Comparison of ENCODE assay signal across 8 mouse cellular contexts in genomic region chr10:95416685-95417495, GRCm38 (mm10). TPM values are rescaled to one million over a fixed set of nuclear protein-coding genes. Genes with fewer than 3 reads are reported as not detected.
DNase-seq lines count a peak whose midpoint lies in the region; ATAC-seq and TF ChIP-seq lines count a peak whose summit lies in the region.

Socs2 (minus strand) TSS chr10:95417180.

- no peaks in the 10 kb centered on the region for H3K4me1 ChIP-seq in ES-Bruce4 (ENCODE audit: control insufficient read depth, insufficient read depth, low read length)
- peaks cover 22% of the 10 kb centered on the region for H3K4me1 ChIP-seq in forebrain, embryonic 13.5 days
- peaks cover 5% of the 10 kb centered on the region for H3K4me1 ChIP-seq in heart, postnatal 0 days (ENCODE audit: control insufficient read depth, insufficient read depth)
- peaks cover 39% of the 10 kb centered on the region for H3K4me1 ChIP-seq in liver, embryonic 15.5 days (replicated peaks)
- peaks cover 16% of the 10 kb centered on the region for H3K4me1 ChIP-seq in neural tube, embryonic 12.5 days

- peak; percentile 7; the same call in 1 of the 2 replicates for TF ChIP-seq EP300 in ES-Bruce4 (IDR thresholded peaks at IDR 0.05; ENCODE audit: insufficient read depth, low read depth, low read length)
- peak; percentile 97 for TF ChIP-seq EP300 in heart, postnatal 0 days (IDR thresholded peaks at IDR 0.05; ENCODE audit: low read depth)

- H3K9ac ChIP-seq in ES-Bruce4 (ENCODE audit: low read depth, poor library complexity, severe bottlenecking) = peak within 1 kb of the TSS; percentile 99
- peak within 1 kb of the TSS; percentile 91 for H3K9ac ChIP-seq in forebrain, embryonic 13.5 days
- H3K9ac ChIP-seq in heart, postnatal 0 days (replicated peaks; ENCODE audit: low read depth, low read length) = peak within 1 kb of the TSS; percentile 90
- H3K9ac ChIP-seq in liver, embryonic 15.5 days = peak within 1 kb of the TSS; percentile 63; the same call in 1 of the 2 replicates
- H3K9ac ChIP-seq in neural tube, embryonic 12.5 days = peak within 1 kb of the TSS; percentile 84

- peak within 1 kb of the TSS; percentile 95 for H3K4me2 ChIP-seq in forebrain, embryonic 13.5 days
- H3K4me2 ChIP-seq in heart, postnatal 0 days (ENCODE audit: low read depth, low read length) = peak within 1 kb of the TSS; percentile 95
- H3K4me2 ChIP-seq in liver, embryonic 15.5 days = peak within 1 kb of the TSS; percentile 95
- H3K4me2 ChIP-seq in neural tube, embryonic 12.5 days (replicated peaks) = peak within 1 kb of the TSS; percentile 96

- H3K36me3 ChIP-seq in ES-Bruce4 (ENCODE audit: control insufficient read depth, insufficient read depth, low read length, poor library complexity, severe bottlenecking) = peaks cover 5% of the 10 kb centered on the region
- H3K36me3 ChIP-seq in forebrain, embryonic 13.5 days (ENCODE audit: poor library complexity, severe bottlenecking) = no peaks in the 10 kb centered on the region
- H3K36me3 ChIP-seq in heart, postnatal 0 days (replicated peaks; ENCODE audit: control insufficient read depth, insufficient read depth, low read length) = peaks cover 4% of the 10 kb centered on the region
- H3K36me3 ChIP-seq in liver, embryonic 15.5 days (replicated peaks) = no peaks in the 10 kb centered on the region
- H3K36me3 ChIP-seq in neural tube, embryonic 12.5 days = no peaks in the 10 kb centered on the region

- H3K27ac ChIP-seq in ES-Bruce4 (ENCODE audit: insufficient read depth, low read length) = peak within 1 kb of the TSS; percentile 40
- H3K27ac ChIP-seq in forebrain, embryonic 13.5 days = peak within 1 kb of the TSS; percentile 93
- peak within 1 kb of the TSS; percentile 97 for H3K27ac ChIP-seq in heart, postnatal 0 days (ENCODE audit: low read depth)
- peak within 1 kb of the TSS; percentile 65 for H3K27ac ChIP-seq in liver, embryonic 15.5 days (replicated peaks)
- peak within 1 kb of the TSS; percentile 92 for H3K27ac ChIP-seq in neural tube, embryonic 12.5 days

- peak; percentile 8 for TF ChIP-seq POLR2A in ES-Bruce4 (IDR thresholded peaks at IDR 0.05; ENCODE audit: insufficient read depth, low read length)

- TF ChIP-seq CTCF in ES-Bruce4 (IDR thresholded peaks at IDR 0.05; ENCODE audit: low read depth, low read length) = no peak
- no peak for TF ChIP-seq CTCF in heart, postnatal 0 days (IDR thresholded peaks at IDR 0.05; ENCODE audit: low read depth)

- H3K9me3 ChIP-seq in ES-Bruce4 (replicated peaks; ENCODE audit: control insufficient read depth, insufficient read depth, low read length, poor library complexity, severe bottlenecking) = no peaks in the 10 kb centered on the region
- no peaks in the 10 kb centered on the region for H3K9me3 ChIP-seq in forebrain, embryonic 13.5 days (replicated peaks)
- no peaks in the 10 kb centered on the region for H3K9me3 ChIP-seq in heart, postnatal 0 days (replicated peaks; ENCODE audit: control insufficient read depth, low read length)
- H3K9me3 ChIP-seq in liver, embryonic 15.5 days (replicated peaks) = no peaks in the 10 kb centered on the region
- no peaks in the 10 kb centered on the region for H3K9me3 ChIP-seq in neural tube, embryonic 12.5 days

- peak; percentile 83 for DNase-seq in c-Kit-positive CD71-positive TER-119-negative erythroid progenitor cells, embryonic 14.5 days (ENCODE audit: low read depth)
- DNase-seq in heart, postnatal 0 days (ENCODE audit: low spot score) = peak; percentile 95
- peak; percentile 95 to 97 for DNase-seq in kidney, postnatal 4 days
- peak; percentile 84 for DNase-seq in telencephalon, adult 2 months (ENCODE audit: low read depth, low spot score)

- WGBS in forebrain, embryonic 13.5 days = under 1% methylated on average over 63 of the region's 66 CpGs
- WGBS in heart, postnatal 0 days = under 1% methylated on average over 63 of the region's 66 CpGs
- WGBS in liver, embryonic 15.5 days (ENCODE audit: insufficient replicate concordance) = under 1% methylated on average over 66 of the region's 66 CpGs
- WGBS in neural tube, embryonic 12.5 days = under 1% methylated on average over 62 of the region's 66 CpGs

- peak; percentile 86 for ATAC-seq in forebrain, embryonic 13.5 days
- ATAC-seq in heart, postnatal 0 days (ENCODE audit: insufficient read depth, low read depth) = peak; percentile 85
- peak; percentile 83 for ATAC-seq in liver, embryonic 15.5 days (ENCODE audit: insufficient read depth)
- ATAC-seq in neural tube, embryonic 12.5 days (ENCODE audit: low FRiP score, low read depth) = peak; percentile 85

- no peaks in the 10 kb centered on the region for H3K27me3 ChIP-seq in ES-Bruce4 (ENCODE audit: control insufficient read depth, insufficient read depth, low read length, poor library complexity, severe bottlenecking)
- peaks cover 2% of the 10 kb centered on the region; the same call in 1 of the 2 replicates for H3K27me3 ChIP-seq in forebrain, embryonic 13.5 days
- H3K27me3 ChIP-seq in heart, postnatal 0 days (ENCODE audit: control insufficient read depth, insufficient read depth, low read length) = no peaks in the 10 kb centered on the region
- H3K27me3 ChIP-seq in liver, embryonic 15.5 days = peaks cover 69% of the 10 kb centered on the region
- H3K27me3 ChIP-seq in neural tube, embryonic 12.5 days (replicated peaks) = no peaks in the 10 kb centered on the region; the same call in 1 of the 2 replicates

- H3K4me3 ChIP-seq in ES-Bruce4 (ENCODE audit: low read depth, low read length) = peak within 1 kb of the TSS; percentile 88
- H3K4me3 ChIP-seq in forebrain, embryonic 13.5 days = peak within 1 kb of the TSS; percentile 82
- peak within 1 kb of the TSS; percentile 81 for H3K4me3 ChIP-seq in heart, postnatal 0 days (ENCODE audit: low read depth, low read length)
- peak within 1 kb of the TSS; percentile 68 for H3K4me3 ChIP-seq in liver, embryonic 15.5 days (replicated peaks)
- H3K4me3 ChIP-seq in neural tube, embryonic 12.5 days = peak within 1 kb of the TSS; percentile 73

RNA-seq across cellular contexts. Expression of gene Socs2, which starts in this region (rescaled TPM):
- 66.1 and 75.1 TPM in 2 replicates for polyA plus RNA-seq in ES-Bruce4 (2011; ENCODE audit: insufficient read depth, insufficient read length, low read depth, missing spikeins)
- polyA plus RNA-seq in forebrain, embryonic 13.5 days (2015; fragmentation: Nextera tagmentation; extraction: Ambion mirVana) = 91.6 and 97.8 TPM in 2 replicates
- total RNA-seq in heart, postnatal 0 days (2014; rRNA removed; ENCODE audit: low replicate concordance) = 71.2 and 103 TPM in 2 replicates
- 131 and 137 TPM in 2 replicates for polyA plus RNA-seq in heart, postnatal 0 days (2015; fragmentation: Nextera tagmentation; extraction: Ambion mirVana)
- 6.0 and 6.4 TPM in 2 replicates for polyA plus RNA-seq in liver, embryonic 15.5 days (2015; fragmentation: Nextera tagmentation; extraction: Ambion mirVana)
- polyA plus RNA-seq in neural tube, embryonic 12.5 days (2016; fragmentation: Nextera tagmentation; extraction: Ambion mirVana) = 97.8 and 97.9 TPM in 2 replicates

Comparison
In these comparisons a context has a peak if more than half of its experiments do, and no peak if none do; other contexts are left out.
1. Peak in every context shown above with its lines: DNase-seq, ATAC-seq, H3K4me3 ChIP-seq and H3K27ac ChIP-seq.
2. H3K27ac ChIP-seq: peak in every context shown above with its lines; median percentile 97 in heart, postnatal 0 days; 93 in forebrain, embryonic 13.5 days; 92 in neural tube, embryonic 12.5 days; 65 in liver, embryonic 15.5 days; 40 in ES-Bruce4.